Mouse (Mus musculus): ENCODE results near the gene Nrxn3. TPM values are rescaled to one million over a fixed set of nuclear protein-coding genes. Genes with fewer than 3 reads are reported as not detected.

Gene Nrxn3
- polyA plus RNA-seq, 1 experiment from 2014 or later: 4.4 TPM

DNA sequence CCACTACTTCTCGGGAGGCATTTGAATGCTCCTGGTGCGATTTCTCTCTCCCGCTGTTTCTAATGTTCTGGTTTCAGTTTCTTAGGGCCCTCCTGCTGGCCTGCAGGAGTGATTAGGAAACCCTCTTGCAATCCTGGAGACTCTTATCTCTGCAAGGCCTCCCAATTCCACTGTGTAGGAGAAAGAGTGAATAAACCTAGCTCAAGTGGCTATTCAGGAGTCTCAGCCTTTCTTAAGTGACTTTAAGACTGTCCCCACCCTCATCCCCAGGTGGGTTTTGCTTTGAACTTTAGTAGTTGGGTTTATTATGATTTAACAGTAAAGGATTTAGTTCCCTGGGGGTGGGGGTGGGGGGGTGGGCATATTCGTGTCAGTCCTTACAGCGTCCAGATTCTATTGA is 759.5 kb downstream of the Nrxn3 start:
- no peaks in the 10 kb centered on the region for H3K36me3 ChIP-seq (replicated peaks)
- no peak overlapping the region for H3K4me3 ChIP-seq
- no peaks in the 10 kb centered on the region for H3K4me1 ChIP-seq
- WGBS: 28% methylated on average over 5 of the region's 5 CpGs
- no peak for DNase-seq (ENCODE audit: low spot score)
- no peaks in the 10 kb centered on the region for H3K27me3 ChIP-seq (replicated peaks; ENCODE audit: low read depth, poor library complexity, severe bottlenecking)
- no peak overlapping the region for H3K27ac ChIP-seq (replicated peaks)
- H3K9me3 ChIP-seq: no peaks in the 10 kb centered on the region

DNA sequence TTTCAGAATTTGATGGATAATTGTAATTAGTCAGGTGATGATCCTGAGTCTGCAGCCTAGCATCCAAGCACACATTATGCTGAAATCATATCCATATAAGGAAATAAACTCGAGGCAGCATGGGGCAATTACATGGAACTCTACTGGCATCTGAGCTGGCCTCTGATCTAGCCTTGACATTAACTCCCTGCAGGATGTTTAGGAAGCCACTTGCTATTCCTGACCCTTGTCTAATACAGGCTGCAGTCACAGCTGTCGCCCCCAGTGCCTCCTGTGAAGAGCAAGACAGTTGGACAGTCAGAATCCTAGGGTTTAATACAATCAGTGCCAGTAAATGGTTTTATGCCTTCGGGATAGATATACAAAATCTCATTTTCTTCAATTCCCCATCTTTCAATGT is 781.4 kb downstream of the Nrxn3 start:
- Histone ChIP-seq H3K27me3 (replicated peaks; ENCODE audit: low read depth, poor library complexity, severe bottlenecking) (no peaks in the 10 kb centered on the region), H3K9me3 (no peaks in the 10 kb centered on the region), H3K4me1 (no peaks in the 10 kb centered on the region), H3K36me3 (replicated peaks) (no peaks in the 10 kb centered on the region), H3K4me3 (no peak overlapping the region), H3K27ac (replicated peaks) (no peak overlapping the region)
- DNase-seq (ENCODE audit: low spot score): no peak
- 63% methylated on average over 3 of the region's 3 CpGs for WGBS

DNA sequence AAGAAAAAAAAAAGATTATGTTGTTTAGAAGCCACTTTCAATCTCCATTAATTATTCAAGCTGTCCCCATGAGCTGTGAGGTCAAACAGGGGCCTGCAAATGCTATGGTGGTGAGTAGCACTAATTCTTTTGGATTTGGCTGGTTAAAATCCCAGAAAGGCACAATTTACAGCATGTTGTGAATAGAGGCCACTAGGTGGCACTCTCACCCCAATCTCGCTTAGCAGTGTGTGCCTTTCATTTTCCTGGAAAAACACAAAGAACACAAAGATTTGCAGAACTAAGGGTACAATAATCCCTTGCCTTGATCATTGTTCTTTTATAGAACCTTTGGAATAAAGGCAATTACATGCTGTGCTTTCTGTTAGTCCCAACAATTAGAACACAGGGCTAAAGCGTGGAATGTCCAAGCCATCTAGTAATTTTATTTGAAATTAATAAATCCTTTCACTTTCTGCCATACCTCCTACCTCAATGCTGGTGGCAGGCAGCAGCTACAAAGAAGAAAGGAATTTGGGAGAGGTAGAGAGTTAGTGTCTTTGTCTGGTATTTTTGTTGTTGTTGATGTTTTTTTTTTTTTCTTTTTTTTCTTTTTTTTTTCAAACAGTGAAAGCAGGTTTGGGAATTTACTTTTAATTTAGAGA is 782.6 kb downstream of the Nrxn3 start:
- DNase-seq (ENCODE audit: low spot score): peak; percentile 71
- 35% methylated on average over 2 of the region's 2 CpGs for WGBS
- Histone ChIP-seq H3K27ac (replicated peaks) (no peak overlapping the region), H3K4me1 (no peaks in the 10 kb centered on the region), H3K27me3 (replicated peaks; ENCODE audit: low read depth, poor library complexity, severe bottlenecking) (no peaks in the 10 kb centered on the region), H3K36me3 (replicated peaks) (no peaks in the 10 kb centered on the region), H3K9me3 (no peaks in the 10 kb centered on the region), H3K4me3 (no peak overlapping the region)

DNA sequence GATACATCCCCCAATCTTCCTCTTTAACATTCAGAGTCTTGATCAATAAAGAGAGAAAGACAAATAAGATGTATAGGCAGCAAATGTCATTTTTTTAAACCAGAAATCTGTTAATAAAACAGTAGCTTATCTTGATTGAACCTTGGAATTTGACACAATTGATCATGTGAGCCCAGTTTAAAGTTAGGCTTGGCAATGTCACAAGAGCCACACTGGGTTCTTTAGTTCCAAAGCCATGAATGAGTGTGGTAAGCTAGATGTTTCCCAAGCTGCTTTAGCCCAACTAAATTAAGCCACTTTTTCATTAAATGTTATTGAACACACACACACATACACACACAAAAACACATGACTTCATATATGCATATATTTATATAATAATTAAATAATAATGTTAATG is 786.3 kb downstream of the Nrxn3 start:
- no peak overlapping the region for H3K27ac ChIP-seq (replicated peaks)
- no peaks in the 10 kb centered on the region for H3K27me3 ChIP-seq (replicated peaks; ENCODE audit: low read depth, poor library complexity, severe bottlenecking)
- no peak overlapping the region for H3K4me3 ChIP-seq
- no peaks in the 10 kb centered on the region for H3K36me3 ChIP-seq (replicated peaks)
- DNase-seq (ENCODE audit: low spot score): no peak
- H3K9me3 ChIP-seq: no peaks in the 10 kb centered on the region
- H3K4me1 ChIP-seq: no peaks in the 10 kb centered on the region

DNA sequence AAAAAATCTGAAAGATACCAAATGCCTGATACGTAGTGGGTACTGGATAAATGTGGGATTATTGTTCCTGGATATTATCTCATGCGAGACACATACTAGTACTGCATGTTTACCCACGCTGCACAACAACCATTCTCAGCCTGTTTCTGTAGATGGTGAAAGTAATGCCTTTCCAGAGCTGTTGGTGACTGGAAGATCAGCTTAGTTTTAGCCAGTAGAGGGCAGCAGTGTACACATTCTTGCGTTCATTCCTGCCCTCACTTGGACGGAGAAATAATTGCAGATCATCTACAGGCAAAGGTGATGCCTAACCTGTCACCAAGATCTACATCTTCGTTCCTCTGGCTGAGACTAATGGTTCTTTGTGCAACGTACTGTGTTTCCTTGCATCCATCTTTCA is 791.1 kb downstream of the Nrxn3 start:
- no peak overlapping the region for H3K27ac ChIP-seq (replicated peaks)
- no peak overlapping the region for H3K4me3 ChIP-seq
- H3K36me3 ChIP-seq (replicated peaks): no peaks in the 10 kb centered on the region
- no peaks in the 10 kb centered on the region for H3K9me3 ChIP-seq
- WGBS: 44% methylated on average over 7 of the region's 7 CpGs
- peak; percentile 42 for DNase-seq (ENCODE audit: low spot score)
- no peaks in the 10 kb centered on the region for H3K4me1 ChIP-seq
- H3K27me3 ChIP-seq (replicated peaks; ENCODE audit: low read depth, poor library complexity, severe bottlenecking): no peaks in the 10 kb centered on the region

DNA sequence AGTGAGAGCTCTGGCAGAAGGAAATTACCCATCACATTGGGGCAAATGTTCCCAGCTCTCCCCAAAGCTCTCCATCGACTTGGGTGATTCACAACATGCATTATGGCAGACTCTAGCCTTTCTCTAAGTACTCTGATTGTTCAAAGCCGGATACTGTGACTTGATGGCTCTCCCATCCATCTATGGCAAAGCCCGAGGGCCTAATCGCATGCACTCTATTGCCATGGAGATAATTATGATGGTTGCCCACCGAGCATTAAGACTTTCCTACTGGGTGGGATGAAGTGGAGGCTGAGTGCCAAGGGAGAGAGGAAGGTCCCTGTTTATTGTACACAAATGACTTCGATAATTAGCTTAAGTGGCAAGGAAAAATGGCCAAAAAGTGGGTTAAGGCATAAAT is 793.4 kb downstream of the Nrxn3 start:
- no peak for DNase-seq (ENCODE audit: low spot score)
- Histone ChIP-seq H3K4me1 (no peaks in the 10 kb centered on the region), H3K4me3 (no peak overlapping the region), H3K27ac (replicated peaks) (no peak overlapping the region), H3K36me3 (replicated peaks) (no peaks in the 10 kb centered on the region), H3K27me3 (replicated peaks; ENCODE audit: low read depth, poor library complexity, severe bottlenecking) (no peaks in the 10 kb centered on the region), H3K9me3 (no peaks in the 10 kb centered on the region)
- WGBS: 78% methylated on average over 6 of the region's 6 CpGs

DNA sequence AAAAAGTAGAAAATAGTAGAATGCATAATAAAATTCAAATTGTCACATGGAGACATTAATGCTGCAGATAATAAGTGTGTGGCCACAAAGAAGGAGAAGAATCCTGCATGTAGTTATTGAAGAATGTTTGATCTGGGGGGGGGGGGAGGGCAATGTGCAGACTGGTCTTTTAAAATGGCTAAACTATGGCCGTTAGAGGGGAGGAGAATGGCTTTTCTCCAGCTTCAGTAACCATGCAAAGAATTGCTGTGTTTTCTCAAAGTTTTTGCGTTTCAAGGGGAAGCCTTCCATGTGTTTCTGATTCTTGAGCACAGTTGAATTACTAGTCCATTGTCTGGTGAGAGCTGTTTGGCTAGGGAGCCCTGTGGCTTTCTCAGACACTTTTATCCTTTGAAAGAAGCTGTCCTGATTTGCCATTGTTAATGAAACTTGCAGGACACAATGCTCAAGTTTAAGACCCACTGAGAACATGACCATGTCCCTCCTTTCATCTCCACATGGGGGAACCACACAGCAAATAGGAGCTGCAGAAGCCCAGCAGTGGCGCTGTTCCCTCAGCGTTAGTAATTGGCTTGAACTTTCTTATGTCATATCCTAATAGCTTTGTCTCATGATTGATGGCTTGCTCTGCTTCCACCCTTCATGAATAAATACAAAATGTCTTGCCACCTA is 808.1 kb downstream of the Nrxn3 start:
- WGBS: 8% methylated on average over 4 of the region's 4 CpGs
- H3K27ac ChIP-seq (replicated peaks): no peak overlapping the region; the same call in 1 of the 2 replicates
- no peaks in the 10 kb centered on the region for H3K9me3 ChIP-seq

DNA sequence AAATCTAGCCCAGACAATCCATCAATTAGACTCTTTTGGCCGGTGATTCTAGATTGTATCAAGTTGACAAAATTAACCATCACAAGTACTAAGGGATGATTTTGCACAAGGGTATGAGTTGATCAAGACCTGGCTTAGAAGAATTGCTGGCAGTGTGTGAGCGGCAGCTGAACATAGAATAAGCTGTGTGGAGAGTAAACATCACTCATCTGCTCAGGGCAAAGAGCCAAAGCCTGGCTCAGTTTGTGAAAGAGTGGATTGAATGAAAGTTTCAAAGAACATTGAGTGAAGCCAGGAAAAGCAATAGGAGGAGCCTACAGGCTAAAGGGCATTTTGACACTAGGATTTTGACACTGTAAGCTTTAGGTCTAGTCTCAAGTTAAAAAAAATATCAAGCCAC is 828.6 kb downstream of the Nrxn3 start:
- Histone ChIP-seq H3K4me1 (no peaks in the 10 kb centered on the region), H3K27ac (replicated peaks) (no peak overlapping the region), H3K4me3 (no peak overlapping the region), H3K36me3 (replicated peaks) (no peaks in the 10 kb centered on the region), H3K9me3 (no peaks in the 10 kb centered on the region), H3K27me3 (replicated peaks; ENCODE audit: low read depth, poor library complexity, severe bottlenecking) (no peaks in the 10 kb centered on the region)
- DNase-seq (ENCODE audit: low spot score): no peak
- 87% methylated on average over 2 of the region's 2 CpGs for WGBS

More for the DNA sequence above, 808.1 kb downstream of the Nrxn3 start:
- Histone ChIP-seq H3K4me3 (no peak overlapping the region), H3K36me3 (replicated peaks) (no peaks in the 10 kb centered on the region), H3K27me3 (replicated peaks; ENCODE audit: low read depth, poor library complexity, severe bottlenecking) (no peaks in the 10 kb centered on the region), H3K4me1 (peaks cover 8% of the 10 kb centered on the region; the same call in 1 of the 2 replicates)
- DNase-seq (ENCODE audit: low spot score): peak; percentile 52

DNA sequence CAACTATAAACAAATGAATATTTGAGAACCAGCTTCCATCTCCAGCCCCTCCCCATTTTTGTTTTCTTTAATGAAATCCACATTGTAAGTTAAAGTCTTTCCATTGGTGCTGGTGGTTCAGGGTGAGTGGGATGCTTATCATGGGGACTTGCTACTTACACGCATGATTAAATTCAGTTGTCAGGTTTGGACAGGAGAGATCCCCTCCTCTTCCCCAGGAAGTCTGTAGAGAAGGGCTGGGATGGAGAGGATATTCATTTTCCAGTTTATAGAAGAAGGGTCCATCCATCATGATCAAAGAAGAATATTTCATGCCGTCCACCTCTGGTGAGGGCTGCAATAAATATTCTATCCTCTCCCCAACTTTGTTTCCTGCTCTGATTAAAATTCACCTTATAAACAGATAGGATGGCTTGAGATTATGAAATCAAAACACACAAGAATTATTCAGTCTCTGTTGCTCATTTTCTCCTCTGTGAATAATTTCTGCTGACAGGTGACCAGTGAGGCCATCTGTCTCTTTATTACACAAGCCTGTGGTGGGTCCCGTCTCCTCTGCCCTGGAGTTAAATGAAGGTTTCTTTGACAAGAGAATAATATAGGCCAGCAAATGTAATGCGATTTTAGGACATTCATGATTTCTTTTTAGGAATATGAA is 830.7 kb downstream of the Nrxn3 start:
- H3K27me3 ChIP-seq (replicated peaks; ENCODE audit: low read depth, poor library complexity, severe bottlenecking): no peaks in the 10 kb centered on the region
- WGBS: 75% methylated on average over 4 of the region's 4 CpGs
- H3K27ac ChIP-seq (replicated peaks): no peak overlapping the region
- H3K36me3 ChIP-seq (replicated peaks): no peaks in the 10 kb centered on the region
- H3K9me3 ChIP-seq: no peaks in the 10 kb centered on the region
- H3K4me1 ChIP-seq: no peaks in the 10 kb centered on the region
- no peak for DNase-seq (ENCODE audit: low spot score)
- H3K4me3 ChIP-seq: no peak overlapping the region

DNA sequence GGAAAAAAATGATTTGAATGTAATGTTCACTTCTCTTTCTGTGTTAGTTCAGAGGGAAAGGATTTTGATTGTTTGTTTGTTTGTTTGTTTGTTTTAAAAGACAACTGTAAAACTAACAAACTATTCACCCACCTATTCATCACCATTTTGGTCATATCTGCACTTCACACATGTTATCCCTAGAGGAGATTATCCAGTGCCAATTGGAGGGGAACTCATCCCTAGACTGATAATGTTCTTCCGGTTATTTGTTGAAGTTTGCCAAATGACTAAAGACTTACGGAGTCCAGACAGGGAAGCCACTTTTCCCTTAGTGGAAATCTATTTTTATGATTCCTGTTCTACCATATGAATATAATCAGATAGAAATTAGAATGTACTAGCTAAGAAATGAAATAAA is 831.5 kb downstream of the Nrxn3 start:
- no peaks in the 10 kb centered on the region for H3K36me3 ChIP-seq (replicated peaks)
- WGBS: 89% methylated on average over 2 of the region's 2 CpGs
- DNase-seq (ENCODE audit: low spot score): no peak
- no peak overlapping the region for H3K4me3 ChIP-seq
- no peak overlapping the region for H3K27ac ChIP-seq (replicated peaks)
- no peaks in the 10 kb centered on the region for H3K9me3 ChIP-seq
- no peaks in the 10 kb centered on the region for H3K4me1 ChIP-seq
- no peaks in the 10 kb centered on the region for H3K27me3 ChIP-seq (replicated peaks; ENCODE audit: low read depth, poor library complexity, severe bottlenecking)

DNA sequence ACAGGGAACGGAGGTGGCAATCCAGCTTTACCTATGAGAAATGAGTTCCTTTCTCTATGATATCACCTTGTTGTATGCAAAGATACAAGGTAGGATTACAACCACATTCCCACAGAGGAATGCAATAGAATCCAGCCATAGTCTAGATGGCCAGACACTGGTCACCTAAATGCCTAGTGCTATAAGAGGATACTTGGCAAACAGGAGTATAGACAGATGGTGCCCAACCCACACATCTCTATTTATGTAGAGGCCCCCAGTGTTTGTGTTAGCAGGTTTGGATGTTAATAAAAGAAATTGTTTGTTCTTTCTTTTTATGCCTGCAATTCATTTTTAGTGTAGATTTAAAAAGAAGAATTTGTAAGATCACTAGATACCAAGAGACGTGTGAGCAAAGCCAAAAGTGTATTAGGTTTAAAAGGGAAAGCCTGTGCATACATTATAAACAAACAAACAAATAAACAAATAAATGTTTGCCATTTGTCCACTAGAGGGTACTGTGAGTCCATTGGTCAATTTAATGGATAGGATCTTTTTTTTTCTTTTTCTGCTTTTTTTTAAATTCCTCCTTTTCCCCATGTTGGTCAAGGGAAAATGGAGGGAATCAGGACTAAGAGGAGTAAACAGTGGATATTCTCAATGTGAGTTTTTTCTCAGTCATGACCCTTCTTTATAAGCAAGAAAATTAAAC is 832.2 kb downstream of the Nrxn3 start:
- Histone ChIP-seq H3K27ac (replicated peaks) (no peak overlapping the region), H3K36me3 (replicated peaks) (no peaks in the 10 kb centered on the region), H3K4me3 (no peak overlapping the region), H3K27me3 (replicated peaks; ENCODE audit: low read depth, poor library complexity, severe bottlenecking) (no peaks in the 10 kb centered on the region), H3K4me1 (no peaks in the 10 kb centered on the region), H3K9me3 (no peaks in the 10 kb centered on the region)
- 75% methylated on average over 2 of the region's 2 CpGs for WGBS
- no peak for DNase-seq (ENCODE audit: low spot score)

DNA sequence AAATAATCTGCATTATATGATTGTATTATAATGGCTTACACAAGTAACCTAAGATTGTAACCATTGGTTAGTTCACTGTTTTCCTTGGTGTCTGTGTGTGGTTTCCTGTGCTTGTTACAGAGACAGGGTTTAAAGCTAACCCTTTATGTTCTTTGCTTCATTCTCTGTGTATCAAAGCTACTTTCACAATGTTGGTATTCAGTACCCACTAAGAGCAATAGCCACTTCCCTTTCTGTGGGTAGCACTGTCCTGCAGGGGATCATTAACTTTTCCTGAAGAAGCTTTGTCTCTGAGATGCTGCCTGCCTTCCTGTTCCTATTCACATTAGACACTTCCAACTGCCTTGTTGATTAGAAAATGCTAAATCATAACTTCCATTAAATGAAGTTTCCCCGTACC is 836.2 kb downstream of the Nrxn3 start:
- Histone ChIP-seq H3K4me3 (no peak overlapping the region), H3K4me1 (0 out of 2 replicates have a peak, but pooled peaks cover 4% of the 10 kb centered on the region), H3K27me3 (replicated peaks; ENCODE audit: low read depth, poor library complexity, severe bottlenecking) (no peaks in the 10 kb centered on the region), H3K27ac (replicated peaks) (no peak overlapping the region), H3K36me3 (replicated peaks) (no peaks in the 10 kb centered on the region), H3K9me3 (no peaks in the 10 kb centered on the region)
- DNase-seq (ENCODE audit: low spot score): no peak
- WGBS: 83% methylated on average over 1 of the region's 1 CpGs

Measured in embryonic facial prominence, embryonic 10.5 days (tissue).